Mouse (Mus musculus) cerebellum, adult 2 months (tissue): ENCODE data around the gene Pwwp2a. TPM values are rescaled to one million over a fixed set of nuclear protein-coding genes. Genes with fewer than 3 reads are reported as not detected.

Source experiments
- DNase-seq, 2 experiments: peaks; one replicate each; pipeline ENCODE4 v3.0.0; 2021
- H3K27ac ChIP-seq: fragments of 200-500 bp; 2 replicates; pipeline ENCODE4 v1.5.1; 2012; ENCODE audit warnings: low read length, control low read depth, inconsistent platforms; ENCODE audit not compliant: insufficient read depth
- H3K27me3 ChIP-seq: fragments of 200-500 bp; 2 replicates; pipeline ENCODE4 v1.6.1; 2012; ENCODE audit warnings: inconsistent platforms, mild to moderate bottlenecking, low read length, moderate library complexity; ENCODE audit not compliant: control insufficient read depth, insufficient read depth
- H3K4me1 ChIP-seq: fragments of 200-500 bp; 2 replicates; pipeline ENCODE4 v1.6.1; 2011; ENCODE audit warnings: low read length; ENCODE audit not compliant: control insufficient read depth, insufficient read depth
- H3K4me3 ChIP-seq: fragments of 200-500 bp; replicated peaks from 2 replicates; pipeline ENCODE3; 2011; ENCODE audit warnings: mild to moderate bottlenecking, low read depth, low read length, control low read depth; ENCODE audit not compliant: insufficient read depth
- CTCF ChIP-seq: fragments of 200-500 bp; IDR thresholded peaks from 2 replicates; pipeline ENCODE4 v1.5.1; 2011; ENCODE audit warnings: low read depth, mild to moderate bottlenecking, control low read depth, low read length, moderate library complexity, borderline replicate concordance; ENCODE audit not compliant: insufficient read depth
- POLR2A ChIP-seq: fragments of 200-500 bp; IDR thresholded peaks from 2 replicates; pipeline ENCODE4 v1.6.1; 2011; ENCODE audit warnings: low read length, control low read depth, borderline replicate concordance; ENCODE audit not compliant: insufficient read depth
- WGBS: fragments of 180-500 bp; shearing (Covaris S2); methylation state at CpG from one replicate; pipeline ENCODE4 v1.1.7; 2018; 5-methylcytosine and 5-hydroxymethylcytosine counted together
- polyA plus RNA-seq: library from polyadenylated mRNA; depleted of rRNA; stranded (reverse); fragments of >200 nt; gene quantifications from 2 replicates; pipeline ENCODE4 v1.2.3, GENCODE M21; 2012

Gene Pwwp2a
- polyA plus RNA-seq, 1 experiment: 42.0 TPM

- no peak overlapping the region for H3K27ac ChIP-seq
- H3K4me1 ChIP-seq: no peaks in the 10 kb centered on the region
- no peak overlapping the region for H3K4me3 ChIP-seq
- no peaks in the 10 kb centered on the region for H3K27me3 ChIP-seq
- 81% methylated on average over 5 of the region's 5 CpGs for WGBS
- TF ChIP-seq CTCF (no peak), POLR2A (no peak)
- no peak for DNase-seq
These were observed 16.8 kb downstream of the Pwwp2a start for GRCm38 (mm10) chr11:43698621-43699020.

GRCm38 (mm10) chr11:43700291-43700690, 18.5 kb downstream of the Pwwp2a start:
- no peak overlapping the region for H3K4me3 ChIP-seq
- no peak overlapping the region for H3K27ac ChIP-seq
- 97% methylated on average over 3 of the region's 3 CpGs for WGBS
- DNase-seq: no peak
- H3K27me3 ChIP-seq: no peaks in the 10 kb centered on the region
- TF ChIP-seq CTCF (no peak), POLR2A (no peak)
- peaks cover 5% of the 10 kb centered on the region; the same call in 1 of the 2 replicates for H3K4me1 ChIP-seq

- WGBS: 13% methylated on average over 1 of the region's 1 CpGs
- peak in 1 of 2 experiments; percentile 28 for DNase-seq
- no peak overlapping the region for H3K27ac ChIP-seq
- no peak overlapping the region for H3K4me3 ChIP-seq
- H3K4me1 ChIP-seq: peaks cover 12% of the 10 kb centered on the region
- TF ChIP-seq POLR2A: no peak
- no peak for TF ChIP-seq CTCF
- no peaks in the 10 kb centered on the region for H3K27me3 ChIP-seq
These were observed 21.8 kb downstream of the Pwwp2a start for GRCm38 (mm10) chr11:43703552-43703951.

- H3K27me3 ChIP-seq: no peaks in the 10 kb centered on the region
- H3K4me1 ChIP-seq: peaks cover 12% of the 10 kb centered on the region
- H3K4me3 ChIP-seq: no peak overlapping the region
- peak overlapping the region; percentile 24 for H3K27ac ChIP-seq
- peak; percentile 57 to 68 for DNase-seq
- 27% methylated on average over 10 of the region's 10 CpGs for WGBS
- TF ChIP-seq POLR2A (no peak), CTCF (no peak)
These were observed 24.0 kb downstream of the Pwwp2a start for GRCm38 (mm10) chr11:43705751-43706150.

- TF ChIP-seq CTCF (no peak), POLR2A (no peak)
- H3K27me3 ChIP-seq: no peaks in the 10 kb centered on the region
- no peak overlapping the region for H3K4me3 ChIP-seq
- H3K4me1 ChIP-seq: peaks cover 15% of the 10 kb centered on the region
- peak in 1 of 2 experiments; percentile 3 for DNase-seq
- 27% methylated on average over 2 of the region's 2 CpGs for WGBS
- H3K27ac ChIP-seq: no peak overlapping the region
These were observed 26.6 kb downstream of the Pwwp2a start for GRCm38 (mm10) chr11:43708409-43708808.

- H3K4me3 ChIP-seq: no peak overlapping the region
- DNase-seq: peak; percentile 61 to 82
- no peak for TF ChIP-seq POLR2A
- no peak for TF ChIP-seq CTCF
- no peaks in the 10 kb centered on the region for H3K27me3 ChIP-seq
- WGBS: 27% methylated on average over 4 of the region's 4 CpGs
- peaks cover 6% of the 10 kb centered on the region for H3K4me1 ChIP-seq
- peak overlapping the region; percentile 68 for H3K27ac ChIP-seq
These were observed 30.4 kb downstream of the Pwwp2a start for GRCm38 (mm10) chr11:43712178-43712577.

GRCm38 (mm10) chr11:43723411-43723810, 41.6 kb downstream of the Pwwp2a start:
- 81% methylated on average over 3 of the region's 3 CpGs for WGBS
- no peak for TF ChIP-seq POLR2A
- no peak for TF ChIP-seq CTCF
- H3K4me3 ChIP-seq: no peak overlapping the region
- no peak for DNase-seq
- H3K4me1 ChIP-seq: peaks cover 4% of the 10 kb centered on the region; the same call in 1 of the 2 replicates
- H3K27me3 ChIP-seq: no peaks in the 10 kb centered on the region
- H3K27ac ChIP-seq: no peak overlapping the region

GRCm38 (mm10) chr11:43727796-43728195, 46.0 kb downstream of the Pwwp2a start:
- H3K27me3 ChIP-seq: no peaks in the 10 kb centered on the region
- H3K27ac ChIP-seq: no peak overlapping the region
- no peak for DNase-seq
- WGBS: 91% methylated on average over 7 of the region's 7 CpGs
- H3K4me1 ChIP-seq: peaks cover 4% of the 10 kb centered on the region; the same call in 1 of the 2 replicates
- no peak overlapping the region for H3K4me3 ChIP-seq
- no peak for TF ChIP-seq POLR2A
- no peak for TF ChIP-seq CTCF
